Mouse (Mus musculus): ENCODE measurements around the gene Actn1.

DNA sequence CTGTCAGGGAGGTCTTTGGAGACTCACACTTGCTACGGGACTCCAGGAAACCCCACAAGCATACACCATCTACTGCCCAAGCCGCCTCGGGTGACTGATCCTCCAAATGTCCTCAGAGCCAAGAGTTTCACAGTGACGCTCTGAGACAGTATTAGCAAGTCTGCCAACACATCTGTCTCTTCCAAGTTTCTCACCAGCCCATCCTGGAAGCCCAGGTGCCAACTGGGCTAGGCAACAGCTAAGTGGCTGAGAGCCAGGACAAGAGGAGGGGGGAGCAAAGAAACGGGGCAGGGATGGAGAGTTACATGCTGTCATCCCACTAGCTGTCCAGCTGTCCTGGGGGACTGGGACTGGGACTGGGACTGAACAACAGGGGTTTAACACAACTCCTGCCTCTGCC is 13.1 kb downstream of the Actn1 start:
- TF ChIP-seq EP300 (IDR thresholded peaks at IDR 0.05; ENCODE audit: insufficient read depth, low read depth, low read length), result no peak
- no peak for TF ChIP-seq CTCF (IDR thresholded peaks at IDR 0.05)
- TF ChIP-seq POLR2A (IDR thresholded peaks at IDR 0.05; ENCODE audit: insufficient read depth, low read depth, low read length), result no peak

All from heart, adult 2 months (tissue).